Mouse (Mus musculus) WW6 (cell line): ENCODE results near the gene Ano6.

Experiments used
- DNase-seq: peaks from one replicate; pipeline ENCODE4 v3.0.0-alpha.2; 2013; ENCODE audit warnings: low read depth, low spot score

The Ano6 gene

GRCm38 (mm10) chr15:95855953-95856352 lies 65.3 kb downstream of the Ano6 start:
- no peak for DNase-seq

- DNase-seq, result no peak
These were observed 66.3 kb downstream of the Ano6 start for GRCm38 (mm10) chr15:95856684-95857595.

GRCm38 (mm10) chr15:95858876-95859655 lies 68.4 kb downstream of the Ano6 start:
- no peak for DNase-seq

- no peak for DNase-seq
These were observed 73.4 kb downstream of the Ano6 start for GRCm38 (mm10) chr15:95863865-95864660.

- DNase-seq, result no peak
These were observed 74.9 kb downstream of the Ano6 start for GRCm38 (mm10) chr15:95865311-95866100.

- DNase-seq, result no peak
These were observed 77.5 kb downstream of the Ano6 start for GRCm38 (mm10) chr15:95868172-95868571.

- no peak for DNase-seq
These were observed 79.0 kb downstream of the Ano6 start for GRCm38 (mm10) chr15:95869611-95870010.

GRCm38 (mm10) chr15:95871631-95872030 lies 81.0 kb downstream of the Ano6 start:
- DNase-seq, result no peak

- DNase-seq, result no peak
These were observed 81.8 kb downstream of the Ano6 start for GRCm38 (mm10) chr15:95872447-95872846.

GRCm38 (mm10) chr15:95873276-95873675 lies 82.6 kb downstream of the Ano6 start:
- DNase-seq, result no peak

GRCm38 (mm10) chr15:95874216-95874615 lies 83.6 kb downstream of the Ano6 start:
- no peak for DNase-seq

GRCm38 (mm10) chr15:95874726-95875125 lies 84.1 kb downstream of the Ano6 start:
- DNase-seq, result no peak

- DNase-seq, result no peak
These were observed 85.3 kb downstream of the Ano6 start for GRCm38 (mm10) chr15:95875898-95876297.

- no peak for DNase-seq
These were observed 90.0 kb downstream of the Ano6 start for GRCm38 (mm10) chr15:95880616-95881151.

GRCm38 (mm10) chr15:95882436-95882835 lies 91.8 kb downstream of the Ano6 start:
- no peak for DNase-seq

- DNase-seq, result no peak
These were observed 92.9 kb downstream of the Ano6 start for GRCm38 (mm10) chr15:95883559-95883958.

- DNase-seq, result no peak
These were observed 94.3 kb downstream of the Ano6 start for GRCm38 (mm10) chr15:95884658-95885620.

GRCm38 (mm10) chr15:95885953-95886820 lies 95.5 kb downstream of the Ano6 start:
- no peak for DNase-seq

GRCm38 (mm10) chr15:95887365-95887764 lies 96.7 kb downstream of the Ano6 start:
- DNase-seq, result no peak
